Mouse (Mus musculus) myocyte (in vitro differentiated cells): ENCODE results near the gene Gm49384.

Source experiments
- CEBPB ChIP-seq: IDR thresholded peaks from 2 replicates; pipeline ENCODE4 v1.6.1; 2011; ENCODE audit warnings: mild to moderate bottlenecking, moderate library complexity; ENCODE audit not compliant: poor library complexity, insufficient read depth, severe bottlenecking
- E2F4 ChIP-seq: IDR thresholded peaks from one replicate; pipeline ENCODE4 v1.6.1; 2011; ENCODE audit warnings: mild to moderate bottlenecking, control low read depth, moderate library complexity; ENCODE audit not compliant: insufficient read depth
- MAX ChIP-seq: IDR thresholded peaks from one replicate; pipeline ENCODE4 v1.6.1; 2011; ENCODE audit warnings: low read depth, mild to moderate bottlenecking, control low read depth
- MYOD1 ChIP-seq, 3 experiments: IDR thresholded peaks; one replicate each; pipeline ENCODE4 v1.6.1; 2011; ENCODE audit warnings: control low read depth in 2 of 3, low read depth in 2 of 3, mild to moderate bottlenecking in 2 of 3, moderate library complexity in 1 of 3; ENCODE audit not compliant: insufficient read length in 2 of 3, control insufficient read depth in 1 of 3
- MYOG ChIP-seq, 3 experiments: IDR thresholded peaks; one replicate each; pipeline ENCODE4 v1.6.1; 2011; ENCODE audit warnings: control low read depth in 2 of 3, low read depth in 2 of 3, mild to moderate bottlenecking in 2 of 3; ENCODE audit not compliant: insufficient read length in 2 of 3, control insufficient read depth in 1 of 3, insufficient read depth in 1 of 3
- POLR2A ChIP-seq: IDR thresholded peaks from one replicate; pipeline ENCODE4 v1.6.1; 2011; ENCODE audit warnings: low read depth, mild to moderate bottlenecking, control low read depth, moderate library complexity; ENCODE audit not compliant: insufficient read length
- POLR2AphosphoS2 ChIP-seq: IDR thresholded peaks from one replicate; pipeline ENCODE4 v1.6.1; 2011; ENCODE audit warnings: low read depth, control low read depth; ENCODE audit not compliant: insufficient read length
- SRF ChIP-seq: IDR thresholded peaks from one replicate; pipeline ENCODE4 v1.6.1; 2011; ENCODE audit warnings: low read depth; ENCODE audit not compliant: control insufficient read depth, insufficient read length
- TCF12 ChIP-seq: IDR thresholded peaks from one replicate; pipeline ENCODE4 v1.6.1; 2011; ENCODE audit warnings: mild to moderate bottlenecking, control low read depth; ENCODE audit not compliant: poor library complexity, insufficient read depth, severe bottlenecking
- TCF3 ChIP-seq: IDR thresholded peaks from one replicate; pipeline ENCODE4 v1.6.1; 2011; ENCODE audit warnings: low read depth, control low read depth; ENCODE audit not compliant: insufficient read length
- USF1 ChIP-seq: IDR thresholded peaks from one replicate; pipeline ENCODE4 v1.6.1; 2011; ENCODE audit warnings: low read depth, mild to moderate bottlenecking, control low read depth, moderate library complexity

DNA sequence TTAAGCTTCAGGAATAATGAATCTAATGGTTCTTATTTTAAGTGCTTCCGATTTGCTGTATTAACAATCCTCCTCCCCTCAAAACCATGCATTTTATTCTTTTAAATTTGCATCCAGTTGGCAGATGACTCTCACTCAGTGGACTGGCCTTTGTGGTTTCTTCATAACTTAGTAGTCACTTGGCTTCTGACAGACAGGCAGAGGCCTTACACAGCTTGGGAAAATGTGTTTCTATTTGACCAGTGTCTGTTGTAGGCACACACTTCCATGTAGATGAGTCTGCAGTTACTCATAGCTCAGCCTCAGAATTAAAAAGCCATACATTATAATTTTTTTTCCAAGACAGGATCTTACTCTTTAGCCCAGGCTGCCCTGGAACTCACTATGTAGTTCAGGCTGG, 49.7 kb upstream of the Gm49384 start:
- no peak for TF ChIP-seq TCF12
- no peak for TF ChIP-seq POLR2A
- TF ChIP-seq CEBPB = no peak
- TF ChIP-seq USF1 = no peak
- no peak for TF ChIP-seq POLR2AphosphoS2
- TF ChIP-seq E2F4 = no peak
- TF ChIP-seq MAX = no peak
- no peak for TF ChIP-seq SRF
- no peak for TF ChIP-seq MYOD1 (IDR thresholded peaks at IDR 0.05; ENCODE audit: control insufficient read depth in 1 of 3, insufficient read length in 2 of 3, low read depth in 2 of 3)
- TF ChIP-seq TCF3 = no peak
- no peak for TF ChIP-seq MYOG (IDR thresholded peaks at IDR 0.05; ENCODE audit: control insufficient read depth in 1 of 3, insufficient read depth in 1 of 3, insufficient read length in 2 of 3, low read depth in 2 of 3)
